Mouse (Mus musculus) activated CD4-positive, CD25-positive, alpha-beta regulatory T cell (primary cell): ENCODE results near the gene Cwc15. TPM values are rescaled to one million over a fixed set of nuclear protein-coding genes. Genes with fewer than 3 reads are reported as not detected.

Experiments
- polyA plus RNA-seq, 2 experiments: library from polyadenylated mRNA; unstranded; fragments of 100-300 nt; shearing (Covaris generic); gene quantifications; one replicate each; pipeline ENCODE4 v1.2.1; 2017

Cwc15 gene
- 100 to 1,000 TPM; 224 to 257 TPM for polyA plus RNA-seq

DNA sequence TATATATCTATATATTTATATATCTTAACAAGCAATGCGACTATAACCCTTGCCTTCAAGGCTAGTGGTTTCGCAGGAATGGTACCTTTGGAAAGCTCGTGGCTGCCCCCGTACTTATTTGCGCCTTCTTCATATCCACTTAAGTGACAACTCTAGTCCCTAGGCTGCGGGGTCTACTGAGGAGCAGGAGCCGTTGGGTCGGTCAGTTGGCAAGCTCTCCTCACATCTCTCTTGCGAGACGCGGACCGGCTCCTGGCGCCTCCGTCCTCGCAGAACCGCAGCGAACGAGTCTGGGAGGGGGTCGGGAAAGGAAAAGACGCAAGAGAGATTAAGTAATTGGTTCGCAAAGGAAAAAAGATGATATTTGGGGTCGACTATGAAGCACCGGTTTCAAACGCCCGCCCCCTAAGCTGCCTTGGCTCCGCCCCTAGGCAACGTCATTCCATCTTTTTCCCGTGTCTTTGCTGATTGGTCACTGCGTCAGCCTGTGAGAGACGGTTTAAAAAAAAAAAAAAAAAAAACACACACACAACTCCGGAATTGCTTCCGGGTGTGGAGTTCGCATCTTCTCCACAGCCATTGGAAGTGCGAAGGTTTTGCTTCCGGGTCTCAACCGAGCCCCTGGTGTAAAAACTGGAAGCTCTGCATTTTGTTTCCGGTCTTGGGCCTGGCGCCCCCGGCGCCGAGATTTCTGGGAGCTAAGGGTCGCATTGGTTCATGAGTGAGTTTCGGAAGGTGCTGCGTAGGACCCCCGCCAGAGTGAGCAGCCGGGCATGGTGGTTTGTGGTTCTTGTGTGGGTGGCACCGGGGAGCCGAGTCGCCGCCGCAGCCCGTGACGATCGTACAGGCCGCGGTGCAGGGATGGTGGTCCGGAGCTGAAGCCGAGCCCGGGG lies at the start of gene Cwc15, which contains the start of gene Kdm4d:
TSS of gene Cwc15 (plus strand) at position 595 of the 893 bp plus-strand sequence.
TSS of gene Kdm4d (minus strand) at position 460 of the 893 bp plus-strand sequence.

Other genes starting within 250 kb of the Cwc15 start
- gene Sesn3, start 225.6 kb upstream of the Cwc15 start, polyA plus RNA-seq: 10 to 100 TPM; 23.9 to 31.9 TPM
- gene Endod1, start 119.1 kb upstream of the Cwc15 start, polyA plus RNA-seq: 10 to 100 TPM; 47.9 to 60.7 TPM
- gene Kdm4d, start 135 bp upstream of the Cwc15 start, polyA plus RNA-seq: 1 to 10 TPM; 1.3 to 1.4 TPM
- under 1 TPM; 0.21 to 0.32 TPM for gene Amotl1, start 144.4 kb downstream of the Cwc15 start, polyA plus RNA-seq
- not detected for gene Piwil4, start 240.1 kb downstream of the Cwc15 start, polyA plus RNA-seq